Mouse (Mus musculus) intestine, embryonic 16.5 days (tissue): ENCODE results near the gene Swt1. TPM values are rescaled to one million over a fixed set of nuclear protein-coding genes. Genes with fewer than 3 reads are reported as not detected.

ENCODE experiments used
- ATAC-seq: fragments of 200-750 bp; cut with Nextera tagmentation; 2 replicates; pipeline ENCODE4 v1.8.0; 2017; ENCODE audit warnings: moderate TSS enrichment, moderate library complexity
- H3K27ac ChIP-seq: fragments of 300-500 bp; sonication (generic); 2 replicates; pipeline ENCODE4 v1.5.1; 2014; ENCODE audit warnings: mild to moderate bottlenecking, low read length
- H3K27me3 ChIP-seq: fragments of 300-500 bp; sonication (generic); replicated peaks from 2 replicates; pipeline ENCODE4 v1.6.1; 2014; ENCODE audit warnings: low read length, control low read depth, mixed read lengths; ENCODE audit not compliant: control insufficient read depth, insufficient read depth
- H3K36me3 ChIP-seq: fragments of 300-500 bp; sonication (generic); 2 replicates; pipeline ENCODE4 v1.6.1; 2014; ENCODE audit warnings: low read length, control low read depth; ENCODE audit not compliant: control insufficient read depth, insufficient read depth
- H3K4me1 ChIP-seq: fragments of 300-500 bp; sonication (generic); 2 replicates; pipeline ENCODE4 v1.6.1; 2014; ENCODE audit warnings: low read length, control low read depth, mixed read lengths; ENCODE audit not compliant: control insufficient read depth, insufficient read depth
- H3K4me2 ChIP-seq: fragments of 300-500 bp; sonication (generic); 2 replicates; pipeline ENCODE4 v1.6.1; 2014; ENCODE audit warnings: low read depth, low read length, control low read depth
- H3K4me3 ChIP-seq: fragments of 300-500 bp; sonication (generic); 2 replicates; pipeline ENCODE4 v1.5.1; 2014; ENCODE audit warnings: mild to moderate bottlenecking, low read length
- H3K9ac ChIP-seq: fragments of 300-500 bp; sonication (generic); 2 replicates; pipeline ENCODE4 v1.6.1; 2014; ENCODE audit warnings: low read depth, low read length
- H3K9me3 ChIP-seq: fragments of 300-500 bp; sonication (generic); 2 replicates; pipeline ENCODE4 v1.6.1; 2016; ENCODE audit warnings: low read length, control low read depth; ENCODE audit not compliant: control insufficient read depth
- WGBS: fragments of 180-500 bp; shearing (Covaris S2); extraction: QIAGEN DNeasy Blood & Tissue Kit; methylation state at CpG from one replicate; pipeline ENCODE4 v1.1.7; 2014; 5-methylcytosine and 5-hydroxymethylcytosine counted together
- polyA plus RNA-seq: library from polyadenylated mRNA; unstranded; fragments of >200 nt; fragmentation: Nextera tagmentation; extraction: Ambion mirVana; gene quantifications from 2 replicates; pipeline ENCODE4 v1.2.1, GENCODE M21; 2015

Gene Swt1
- polyA plus RNA-seq, 1 experiment from 2014 or later: 30.9 TPM

DNA sequence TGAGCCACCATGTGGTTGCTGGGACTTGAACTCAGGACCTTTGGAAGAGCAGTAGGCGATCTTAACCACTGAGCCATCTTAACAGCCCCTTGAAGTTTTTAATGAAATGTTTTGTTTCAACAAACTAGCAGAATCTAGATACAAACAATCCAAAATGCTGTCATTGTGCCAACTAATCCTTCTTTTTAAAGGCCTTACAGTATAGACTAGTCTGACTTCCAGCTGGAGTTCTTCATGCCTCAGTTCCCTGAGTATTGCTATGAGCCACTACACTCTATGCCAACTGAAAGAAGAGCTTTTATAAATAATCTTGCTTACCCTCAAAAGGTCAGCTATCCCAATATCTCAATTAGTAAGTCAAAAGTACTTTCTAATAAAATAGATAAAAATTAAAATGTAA lies 55.4 kb downstream of the Swt1 start:
- H3K36me3 ChIP-seq: peaks cover 8% of the 10 kb centered on the region
- H3K27me3 ChIP-seq: no peaks in the 10 kb centered on the region
- no peak overlapping the region for H3K4me2 ChIP-seq
- no peak overlapping the region for H3K9ac ChIP-seq
- H3K4me1 ChIP-seq: no peaks in the 10 kb centered on the region
- H3K9me3 ChIP-seq: no peaks in the 10 kb centered on the region
- ATAC-seq: no peak
- WGBS: 83% methylated on average over 1 of the region's 1 CpGs
- no peak overlapping the region for H3K4me3 ChIP-seq
- H3K27ac ChIP-seq: no peak overlapping the region

DNA sequence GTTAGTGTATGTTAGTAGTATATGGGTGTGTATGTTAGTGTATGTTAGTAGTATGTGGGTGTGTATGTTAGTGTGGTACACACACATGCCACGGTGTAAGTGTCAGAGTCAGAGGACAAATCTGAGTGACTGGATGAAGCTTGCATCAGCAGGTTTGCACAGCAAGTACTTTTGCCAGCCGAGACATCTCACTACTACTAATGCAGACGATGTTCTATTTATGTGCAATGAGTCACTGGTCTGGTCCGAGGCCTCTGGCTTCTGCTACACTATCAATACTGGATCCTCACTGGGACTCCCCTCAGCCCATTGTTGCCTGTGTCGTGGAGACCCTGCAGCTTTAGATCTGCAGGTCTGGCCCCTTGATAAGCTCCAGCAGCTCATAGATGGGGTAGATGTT lies 56.7 kb downstream of the Swt1 start:
- no peak overlapping the region for H3K27ac ChIP-seq
- WGBS: 84% methylated on average over 5 of the region's 5 CpGs
- H3K4me3 ChIP-seq: no peak overlapping the region
- H3K9me3 ChIP-seq: no peaks in the 10 kb centered on the region
- H3K36me3 ChIP-seq: peaks cover 8% of the 10 kb centered on the region
- no peaks in the 10 kb centered on the region for H3K4me1 ChIP-seq
- H3K9ac ChIP-seq: no peak overlapping the region
- H3K4me2 ChIP-seq: no peak overlapping the region
- no peaks in the 10 kb centered on the region for H3K27me3 ChIP-seq
- no peak for ATAC-seq

DNA sequence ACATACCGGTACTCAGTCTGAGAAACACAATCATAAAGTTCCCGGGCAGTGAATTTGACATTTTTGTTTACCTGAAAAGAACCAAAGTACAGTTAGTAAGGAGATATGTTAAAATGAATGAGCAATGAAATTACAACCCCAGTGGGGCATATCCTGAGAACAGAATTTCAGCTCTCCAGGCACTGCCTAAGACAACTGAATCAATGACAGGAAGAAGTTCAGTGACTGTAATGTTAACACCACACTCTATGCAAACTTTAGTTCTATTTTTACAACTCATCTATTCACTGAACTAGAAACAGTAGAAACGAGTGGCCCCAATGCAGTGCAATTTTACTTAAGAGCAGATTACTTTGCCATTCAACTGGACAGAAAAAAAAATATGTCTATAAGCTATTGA lies 57.7 kb downstream of the Swt1 start:
- Histone ChIP-seq H3K27ac (no peak overlapping the region), H3K36me3 (peaks cover 8% of the 10 kb centered on the region), H3K9ac (no peak overlapping the region), H3K4me3 (no peak overlapping the region), H3K4me2 (no peak overlapping the region), H3K9me3 (no peaks in the 10 kb centered on the region), H3K27me3 (no peaks in the 10 kb centered on the region), H3K4me1 (no peaks in the 10 kb centered on the region)
- WGBS: 80% methylated on average over 3 of the region's 3 CpGs
- ATAC-seq: no peak

DNA sequence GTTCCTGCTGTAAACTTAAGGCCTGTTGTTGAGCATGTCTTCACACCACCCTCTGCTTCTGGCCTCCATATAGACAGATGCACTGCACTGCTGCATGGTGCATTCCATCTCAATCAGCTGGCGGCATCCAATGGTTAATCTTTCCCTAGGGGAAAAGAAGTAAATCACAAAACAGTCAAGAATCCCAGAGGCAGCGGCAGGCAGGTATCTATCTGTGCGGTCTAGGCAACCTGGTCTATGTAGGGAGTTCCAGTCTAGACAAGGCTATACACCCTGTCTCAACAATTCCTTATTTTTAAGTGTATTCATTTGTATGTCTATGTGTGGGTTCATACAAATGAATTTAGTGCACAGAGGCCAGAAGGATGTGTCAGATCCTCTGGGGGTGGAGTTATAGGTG lies 59.8 kb downstream of the Swt1 start:
- Histone ChIP-seq H3K27ac (no peak overlapping the region), H3K4me2 (no peak overlapping the region), H3K4me3 (no peak overlapping the region), H3K4me1 (no peaks in the 10 kb centered on the region), H3K9me3 (no peaks in the 10 kb centered on the region), H3K36me3 (peaks cover 11% of the 10 kb centered on the region), H3K9ac (no peak overlapping the region), H3K27me3 (no peaks in the 10 kb centered on the region)
- whole genome bisulfite sequencing: 91% methylated on average over 3 of the region's 3 CpGs
- ATAC-seq: no peak

DNA sequence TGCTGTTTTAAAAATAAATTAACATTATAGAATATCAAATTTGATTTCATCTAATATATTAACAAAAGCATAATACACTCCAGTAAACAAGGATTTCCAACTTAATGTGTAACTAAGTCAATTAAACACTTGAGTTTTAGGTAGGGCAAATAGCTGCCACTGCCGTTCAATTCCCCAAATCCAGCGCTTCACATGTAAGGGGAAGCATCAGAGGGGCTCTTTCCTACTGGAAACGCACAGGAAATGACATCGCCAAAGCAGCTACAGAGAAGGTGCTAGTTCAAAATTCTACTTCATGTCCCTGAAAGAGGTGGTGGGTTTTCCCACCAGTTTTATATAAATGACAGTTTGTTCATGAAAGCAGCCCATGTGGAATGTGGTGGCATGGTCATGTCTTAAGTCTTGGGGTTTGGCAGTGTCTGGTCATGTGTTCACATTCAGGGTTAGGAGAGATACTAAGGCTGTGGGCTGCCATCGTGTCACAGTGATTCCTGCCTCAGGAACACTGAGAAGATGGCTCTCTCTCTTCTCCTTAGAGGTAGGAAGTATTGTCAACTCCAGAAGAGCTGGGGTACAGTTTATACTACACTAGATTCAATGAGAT lies 60.4 kb downstream of the Swt1 start:
- Histone ChIP-seq H3K27ac (no peak overlapping the region), H3K4me2 (no peak overlapping the region), H3K36me3 (peaks cover 11% of the 10 kb centered on the region), H3K9me3 (no peaks in the 10 kb centered on the region), H3K4me3 (no peak overlapping the region), H3K9ac (no peak overlapping the region), H3K27me3 (no peaks in the 10 kb centered on the region), H3K4me1 (no peaks in the 10 kb centered on the region)
- ATAC-seq: no peak
- 87% methylated on average over 5 of the region's 5 CpGs for WGBS

DNA sequence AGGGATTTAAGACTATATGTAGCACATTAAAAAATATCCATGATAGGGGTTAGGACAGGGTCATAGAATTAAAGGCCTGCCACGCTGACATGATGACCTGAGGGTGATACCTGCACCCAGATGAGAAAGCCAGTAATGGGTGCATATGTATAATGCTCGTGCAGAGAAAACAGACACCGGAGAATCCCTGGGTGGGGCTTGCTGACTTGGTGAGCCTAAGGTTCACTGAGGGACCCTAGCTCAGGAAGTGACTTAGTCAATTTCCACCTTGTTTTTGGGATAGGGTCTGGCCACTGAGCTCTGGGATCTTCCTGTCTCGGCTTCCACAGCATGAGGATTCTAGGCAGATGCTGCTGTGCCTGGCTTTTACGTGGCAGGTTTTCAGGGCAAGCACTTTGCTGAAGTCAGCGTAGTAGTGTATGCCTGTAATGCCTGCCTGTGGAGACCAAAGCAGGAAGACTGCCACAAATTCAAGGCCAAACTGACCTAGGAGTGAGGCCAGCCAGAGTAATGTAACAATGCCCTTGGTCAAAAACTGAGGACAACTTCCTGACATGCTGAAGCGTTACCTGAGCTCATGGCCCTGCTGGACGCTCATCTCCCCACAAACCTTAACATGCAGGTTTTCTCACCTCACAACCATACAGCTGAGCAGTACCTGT lies 61.2 kb downstream of the Swt1 start:
- no peak overlapping the region for H3K27ac ChIP-seq
- H3K4me2 ChIP-seq: no peak overlapping the region
- ATAC-seq: no peak; the same call in 1 of the 2 replicates

DNA sequence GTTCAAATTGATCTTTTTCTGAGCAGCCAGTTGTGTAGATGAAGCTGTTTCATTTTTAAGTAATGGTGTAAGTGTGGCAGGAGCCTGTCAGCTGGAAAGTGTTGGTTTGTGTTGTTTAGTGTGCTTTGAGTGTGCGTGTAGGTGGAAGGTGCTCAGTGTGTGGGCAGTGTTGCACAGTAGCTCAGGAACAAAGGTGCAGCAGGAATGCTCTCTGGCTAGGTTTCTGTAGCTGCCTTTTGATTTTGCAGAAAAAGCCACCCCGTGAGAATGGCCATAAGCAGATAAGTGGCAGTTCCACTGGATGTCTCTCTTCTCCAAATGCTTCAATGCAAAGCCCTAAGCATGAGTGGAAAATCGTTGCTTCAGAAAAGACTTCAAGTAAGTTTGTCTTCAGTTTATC lies 68.9 kb downstream of the Swt1 start:
- Histone ChIP-seq H3K9ac (no peak overlapping the region), H3K27ac (no peak overlapping the region), H3K27me3 (no peaks in the 10 kb centered on the region), H3K36me3 (peaks cover 18% of the 10 kb centered on the region), H3K4me2 (no peak overlapping the region), H3K4me1 (no peaks in the 10 kb centered on the region), H3K9me3 (no peaks in the 10 kb centered on the region), H3K4me3 (no peak overlapping the region)
- no peak for ATAC-seq
- 90% methylated on average over 3 of the region's 3 CpGs for WGBS

More for the DNA sequence above, 61.2 kb downstream of the Swt1 start:
- peaks cover 11% of the 10 kb centered on the region for H3K36me3 ChIP-seq
- no peak overlapping the region for H3K4me3 ChIP-seq
- no peak overlapping the region for H3K9ac ChIP-seq
- H3K4me1 ChIP-seq: no peaks in the 10 kb centered on the region
- 83% methylated on average over 8 of the region's 8 CpGs for WGBS
- H3K9me3 ChIP-seq: no peaks in the 10 kb centered on the region
- no peaks in the 10 kb centered on the region for H3K27me3 ChIP-seq

DNA sequence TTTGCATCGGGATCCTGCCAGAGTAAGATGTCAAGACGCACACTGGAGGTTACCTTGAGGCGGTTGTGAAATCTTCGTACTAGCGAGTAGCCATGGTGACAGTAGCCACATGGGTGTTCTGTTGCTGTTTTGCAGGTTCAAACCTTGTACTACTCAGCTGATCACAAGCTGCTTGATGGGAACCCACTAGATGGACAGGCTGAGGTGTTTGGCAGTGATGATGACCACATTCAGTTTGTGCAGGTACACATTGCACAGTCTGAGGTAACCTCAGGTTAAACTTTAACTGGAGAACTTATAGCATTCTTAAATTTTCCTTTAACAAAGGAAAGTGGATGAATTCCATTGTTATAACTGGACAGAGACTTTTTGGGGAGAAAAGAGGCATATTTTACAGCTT lies 72.3 kb downstream of the Swt1 start:
- H3K36me3 ChIP-seq: peaks cover 23% of the 10 kb centered on the region
- no peak overlapping the region for H3K4me3 ChIP-seq
- H3K27ac ChIP-seq: no peak overlapping the region
- H3K27me3 ChIP-seq: no peaks in the 10 kb centered on the region
- ATAC-seq: no peak
- no peak overlapping the region for H3K9ac ChIP-seq
- H3K4me2 ChIP-seq: no peak overlapping the region
- no peaks in the 10 kb centered on the region for H3K9me3 ChIP-seq
- WGBS: 89% methylated on average over 5 of the region's 5 CpGs
- H3K4me1 ChIP-seq: no peaks in the 10 kb centered on the region

DNA sequence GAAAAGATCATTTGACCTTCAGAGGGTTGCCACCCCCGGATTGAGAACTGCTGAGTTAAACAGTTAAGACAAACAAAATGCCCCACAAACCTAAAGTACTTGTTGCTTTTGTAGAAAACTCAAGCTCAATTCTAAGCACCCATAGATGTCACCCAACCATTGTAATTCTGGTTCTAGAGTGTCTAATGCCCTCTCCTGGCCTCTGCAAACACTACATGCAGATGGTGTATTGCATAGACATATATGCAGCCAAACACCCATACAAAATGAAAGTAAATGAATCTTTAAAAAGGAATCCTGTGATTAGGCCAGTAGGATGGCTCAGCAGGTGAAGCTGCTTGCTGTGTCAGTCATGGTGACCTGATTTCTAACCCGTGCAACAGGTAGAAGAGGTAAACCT lies 75.3 kb downstream of the Swt1 start:
- ATAC-seq: peak; percentile 34; the same call in 1 of the 2 replicates
- WGBS: 76% methylated on average over 2 of the region's 2 CpGs

More for the DNA sequence above, 75.3 kb downstream of the Swt1 start:
- Histone ChIP-seq H3K4me2 (no peak overlapping the region), H3K27me3 (no peaks in the 10 kb centered on the region), H3K9ac (no peak overlapping the region), H3K4me1 (peaks cover 3% of the 10 kb centered on the region; the same call in 1 of the 2 replicates), H3K36me3 (peaks cover 17% of the 10 kb centered on the region), H3K4me3 (no peak overlapping the region), H3K9me3 (no peaks in the 10 kb centered on the region), H3K27ac (no peak overlapping the region)
